Mouse (Mus musculus) C2C12 (cell line): Measurements from ENCODE around the gene P3h2. TPM values are rescaled to one million over a fixed set of nuclear protein-coding genes. Genes with fewer than 3 reads are reported as not detected.

Experiments
- H3K27me3 ChIP-seq: one replicate; pipeline ENCODE4 v1.6.1; 2011; ENCODE audit not compliant: control insufficient read depth, insufficient read depth, insufficient read length
- H3K36me3 ChIP-seq: one replicate; pipeline ENCODE4 v1.6.1; 2011; ENCODE audit not compliant: control insufficient read depth, insufficient read depth
- H3K4me3 ChIP-seq: one replicate; pipeline ENCODE4 v1.5.1; 2011; ENCODE audit warnings: mild to moderate bottlenecking, control low read depth; ENCODE audit not compliant: poor library complexity, insufficient read depth, severe bottlenecking
- H3K79me2 ChIP-seq: one replicate; pipeline ENCODE4 v1.6.1; 2011; ENCODE audit not compliant: control insufficient read depth, insufficient read depth
- H3K79me3 ChIP-seq: one replicate; pipeline ENCODE4 v1.6.1; 2011; ENCODE audit warnings: low read depth, control low read depth
- H3ac ChIP-seq: one replicate; pipeline ENCODE3; 2011; ENCODE audit warnings: low read depth; ENCODE audit not compliant: control insufficient read depth, insufficient read length
- CEBPB ChIP-seq: IDR thresholded peaks from one replicate; pipeline ENCODE4 v1.6.1; 2011; ENCODE audit warnings: low read depth, mild to moderate bottlenecking, control low read depth, moderate library complexity
- CTCF ChIP-seq: IDR thresholded peaks from one replicate; pipeline ENCODE4 v1.5.1; 2011; ENCODE audit not compliant: control insufficient read depth, insufficient read depth, insufficient read length
- FOSL1 ChIP-seq: IDR thresholded peaks from one replicate; pipeline ENCODE4 v1.8.0; 2011; ENCODE audit warnings: mild to moderate bottlenecking, low read length; ENCODE audit not compliant: poor library complexity, insufficient read depth, severe bottlenecking
- MAX ChIP-seq: IDR thresholded peaks from one replicate; pipeline ENCODE4 v1.6.1; 2011; ENCODE audit warnings: mild to moderate bottlenecking, control low read depth
- MYOD1 ChIP-seq: IDR thresholded peaks from one replicate; pipeline ENCODE4 v1.6.1; 2011; ENCODE audit warnings: low read depth; ENCODE audit not compliant: control insufficient read depth, insufficient read length
- MYOG ChIP-seq: IDR thresholded peaks from one replicate; pipeline ENCODE4 v1.6.1; 2011; ENCODE audit not compliant: control insufficient read depth, insufficient read length; ENCODE audit errors: extremely low read depth
- USF1 ChIP-seq: IDR thresholded peaks from one replicate; pipeline ENCODE4 v1.6.1; 2011; ENCODE audit warnings: low read depth, mild to moderate bottlenecking, control low read depth, moderate library complexity
- polyA plus RNA-seq: library from polyadenylated mRNA; unstranded; fragments of >200 nt; fragmentation: generic; extraction: Trizol; gene quantifications from one replicate; pipeline ENCODE4 v1.2.1, GENCODE M21; 2012; ENCODE audit warnings: missing spikeins

P3h2 gene
- polyA plus RNA-seq, 1 experiment = 1.1 TPM

GRCm38 (mm10) chr16:26088976-26089375 lies 16.6 kb downstream of the P3h2 start:
- H3K79me3 ChIP-seq = no peaks in the 10 kb centered on the region
- no peaks in the 10 kb centered on the region for H3K36me3 ChIP-seq
- TF ChIP-seq CTCF (no peak), MYOD1 (no peak)
- H3K79me2 ChIP-seq = no peaks in the 10 kb centered on the region
- no peak overlapping the region for H3K4me3 ChIP-seq
- H3ac ChIP-seq = no peak overlapping the region
- H3K27me3 ChIP-seq = no peaks in the 10 kb centered on the region

GRCm38 (mm10) chr16:26088240-26088639 lies 17.3 kb downstream of the P3h2 start:
- no peak overlapping the region for H3K4me3 ChIP-seq
- no peaks in the 10 kb centered on the region for H3K36me3 ChIP-seq
- H3K79me2 ChIP-seq = no peaks in the 10 kb centered on the region
- TF ChIP-seq MYOG (no peak), FOSL1 (no peak), USF1 (no peak), CEBPB (no peak), MAX (no peak), MYOD1 (no peak), CTCF (no peak)
- no peak overlapping the region for H3ac ChIP-seq
- H3K27me3 ChIP-seq = no peaks in the 10 kb centered on the region
- H3K79me3 ChIP-seq = no peaks in the 10 kb centered on the region

- Histone ChIP-seq H3K79me3 (no peaks in the 10 kb centered on the region), H3ac (no peak overlapping the region), H3K4me3 (no peak overlapping the region), H3K36me3 (no peaks in the 10 kb centered on the region), H3K27me3 (no peaks in the 10 kb centered on the region), H3K79me2 (no peaks in the 10 kb centered on the region)
- TF ChIP-seq USF1 (no peak), MYOG (no peak), MAX (no peak), CTCF (no peak), MYOD1 (no peak), CEBPB (no peak), FOSL1 (no peak)
These were observed 18.6 kb downstream of the P3h2 start for GRCm38 (mm10) chr16:26086955-26087354.

GRCm38 (mm10) chr16:26085160-26085559 lies 20.4 kb downstream of the P3h2 start:
- Histone ChIP-seq H3ac (no peak overlapping the region), H3K27me3 (no peaks in the 10 kb centered on the region), H3K79me3 (no peaks in the 10 kb centered on the region), H3K4me3 (no peak overlapping the region), H3K36me3 (no peaks in the 10 kb centered on the region), H3K79me2 (no peaks in the 10 kb centered on the region)
- TF ChIP-seq CTCF = no peak
- TF ChIP-seq MYOG = no peak
- TF ChIP-seq USF1 = no peak
- no peak for TF ChIP-seq CEBPB
- TF ChIP-seq MYOD1 = no peak
- no peak for TF ChIP-seq FOSL1
- TF ChIP-seq MAX = no peak

GRCm38 (mm10) chr16:26082831-26083230 lies 22.8 kb downstream of the P3h2 start:
- no peaks in the 10 kb centered on the region for H3K79me3 ChIP-seq
- no peak overlapping the region for H3ac ChIP-seq
- no peaks in the 10 kb centered on the region for H3K27me3 ChIP-seq
- TF ChIP-seq FOSL1 (no peak), CEBPB (no peak), MYOG (no peak), CTCF (no peak)
- no peak overlapping the region for H3K4me3 ChIP-seq
- H3K36me3 ChIP-seq = no peaks in the 10 kb centered on the region
- H3K79me2 ChIP-seq = no peaks in the 10 kb centered on the region

- Histone ChIP-seq H3K4me3 (no peak overlapping the region), H3K36me3 (no peaks in the 10 kb centered on the region), H3ac (no peak overlapping the region), H3K27me3 (no peaks in the 10 kb centered on the region), H3K79me3 (no peaks in the 10 kb centered on the region), H3K79me2 (no peaks in the 10 kb centered on the region)
- TF ChIP-seq CTCF = no peak
- no peak for TF ChIP-seq USF1
- TF ChIP-seq MYOD1 = no peak
- no peak for TF ChIP-seq FOSL1
- TF ChIP-seq MAX = no peak
- no peak for TF ChIP-seq CEBPB
- no peak for TF ChIP-seq MYOG
These were observed 23.2 kb downstream of the P3h2 start for GRCm38 (mm10) chr16:26082391-26082790.

- Histone ChIP-seq H3K79me2 (no peaks in the 10 kb centered on the region), H3K79me3 (no peaks in the 10 kb centered on the region), H3K27me3 (no peaks in the 10 kb centered on the region), H3K4me3 (no peak overlapping the region), H3ac (no peak overlapping the region), H3K36me3 (no peaks in the 10 kb centered on the region)
- no peak for TF ChIP-seq CEBPB
- TF ChIP-seq USF1 = no peak
- no peak for TF ChIP-seq MYOD1
- no peak for TF ChIP-seq FOSL1
- TF ChIP-seq MAX = no peak
- no peak for TF ChIP-seq MYOG
- TF ChIP-seq CTCF = no peak
These were observed 26.6 kb downstream of the P3h2 start for GRCm38 (mm10) chr16:26078923-26079351.
